Mouse (Mus musculus) C3H10T1/2 (cell line): ENCODE measurements around the gene Yars. TPM values are rescaled to one million over a fixed set of nuclear protein-coding genes. Genes with fewer than 3 reads are reported as not detected.

Experiments used
- polyA plus RNA-seq, 2 experiments: library from polyadenylated mRNA; unstranded; fragments of >200 nt; fragmentation: generic; extraction: Trizol; gene quantifications; one replicate each; pipeline ENCODE4 v1.2.1; 2012; ENCODE audit warnings: missing spikeins in 2 of 2

Gene Yars
- 10 to 100 TPM; 42.9 to 57.8 TPM for polyA plus RNA-seq

DNA sequence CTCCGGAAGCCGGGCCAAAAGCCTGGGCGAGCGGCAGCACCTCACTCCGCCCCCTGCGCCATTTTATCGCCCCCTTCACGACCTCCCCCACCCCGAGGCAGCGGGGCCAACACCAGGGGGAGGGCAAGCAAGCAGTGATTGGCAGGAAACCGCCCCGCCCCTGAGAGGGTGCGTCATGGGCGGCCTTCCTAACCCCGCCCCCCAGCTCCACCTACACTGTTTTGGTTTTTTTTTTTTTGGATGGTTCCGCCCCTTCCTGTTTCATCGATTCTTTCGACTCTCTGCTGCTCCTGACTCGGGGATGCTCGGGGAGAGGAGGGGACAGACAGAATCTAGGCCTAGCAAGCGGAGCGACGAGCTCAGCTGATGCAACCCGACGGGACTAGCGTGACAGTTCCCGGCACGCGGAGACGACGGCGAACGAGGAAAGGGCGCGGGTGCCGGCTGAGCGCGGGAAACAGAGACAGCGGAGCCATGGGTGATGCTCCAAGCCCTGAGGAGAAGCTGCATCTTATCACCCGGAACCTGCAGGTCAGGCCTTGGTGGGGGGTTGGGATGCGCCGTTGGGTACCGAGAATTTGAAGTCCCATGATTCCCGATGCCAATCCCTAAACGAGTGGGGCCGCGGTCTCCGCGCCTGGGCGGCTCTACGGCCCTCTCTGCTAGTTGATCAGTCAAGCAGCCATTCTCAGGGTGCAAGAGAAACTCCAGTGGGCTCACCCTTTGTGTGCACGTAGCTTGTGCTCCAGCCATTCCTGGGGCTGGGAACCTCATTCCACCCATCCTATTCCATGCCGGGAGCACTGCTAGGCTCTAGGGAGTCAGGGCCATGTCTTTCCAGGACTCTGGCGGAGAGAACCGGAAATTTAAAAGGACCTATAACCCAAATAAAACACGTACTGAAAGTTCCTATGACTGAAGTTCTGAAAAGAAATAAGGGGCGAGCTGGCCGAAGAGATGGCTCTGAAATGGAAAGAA is at the start of gene Yars, which contains the start of gene S100pbp:
Gene Yars, plus strand, starts transcription at position 219 of the 978 bp plus-strand sequence.
Gene S100pbp, minus strand, starts transcription at position 186 of the 978 bp plus-strand sequence.

DNA sequence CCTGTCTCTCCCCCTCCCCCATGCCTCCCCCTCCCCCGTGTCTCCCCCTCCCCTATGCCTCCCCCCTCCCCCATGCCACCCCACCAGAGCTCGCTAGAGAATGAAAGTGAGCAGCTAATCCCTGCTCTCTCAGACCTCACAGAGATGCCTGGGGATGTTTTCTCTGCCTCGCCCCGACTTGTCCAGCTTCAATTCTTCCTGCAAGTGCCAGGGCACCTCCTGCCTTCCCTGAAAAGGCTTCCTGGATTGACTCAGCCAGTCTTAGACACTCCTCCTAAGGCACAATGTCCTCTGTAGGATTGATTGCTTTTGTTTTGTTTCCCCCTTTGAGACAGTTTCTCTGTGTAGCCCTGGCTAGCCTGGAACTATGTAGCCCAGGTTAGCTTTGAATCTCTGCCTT is 71.6 kb downstream of the Yars start, which contains the start of gene C77080:
Gene C77080, minus strand, starts transcription at position 209 of the 400 bp plus-strand sequence.

Other genes with a start within 250 kb of the Yars start
- 10 to 100 TPM; 10.8 to 43.6 TPM for gene Azin2, start 227.3 kb upstream of the Yars start, polyA plus RNA-seq
- 10 to 100 TPM; 50.7 to 70.7 TPM for gene Ak2, start 197.8 kb upstream of the Yars start, polyA plus RNA-seq
- 10 to 100 TPM; 15.5 to 24.0 TPM for gene Rnf19b, start 131.5 kb upstream of the Yars start, polyA plus RNA-seq
- not detected for gene Tmem54, start 84.2 kb upstream of the Yars start, polyA plus RNA-seq
- under 1 TPM in 1 of 2 experiments, not detected in 1; 0.02 TPM for gene Hpca, start 67.7 kb upstream of the Yars start, polyA plus RNA-seq
- under 1 TPM in 1 of 2 experiments, not detected in 1; 0.05 TPM for gene Fndc5, start 52.8 kb upstream of the Yars start, polyA plus RNA-seq
- gene S100pbp, start within 50 bp of the Yars start, polyA plus RNA-seq: 1 to 10 TPM in 1 of 2 experiments, under 1 TPM in 1; 0.56 to 8.2 TPM
- 10 to 100 TPM in 1 of 2 experiments, 1 to 10 TPM in 1; 7.0 to 19.9 TPM for gene C77080, start 71.6 kb downstream of the Yars start, polyA plus RNA-seq
- gene Sync, start 97.9 kb downstream of the Yars start, polyA plus RNA-seq: 1 to 10 TPM in 1 of 2 experiments, under 1 TPM in 1; 0.04 to 1.4 TPM
- gene Rbbp4, start 145.6 kb downstream of the Yars start, polyA plus RNA-seq: 100 to 1,000 TPM in 1 of 2 experiments, 10 to 100 TPM in 1; 91.9 to 133 TPM
- gene Zbtb8os, start 145.9 kb downstream of the Yars start, polyA plus RNA-seq: 10 to 100 TPM in 1 of 2 experiments, 1 to 10 TPM in 1; 2.4 to 26.0 TPM
- gene Zbtb8a, start 188.4 kb downstream of the Yars start, polyA plus RNA-seq: 1 to 10 TPM; 1.4 to 8.8 TPM